Mouse (Mus musculus) kidney, embryonic 14.5 days (tissue): ENCODE data around the gene Kcnh8. TPM values are rescaled to one million over a fixed set of nuclear protein-coding genes. Genes with fewer than 3 reads are reported as not detected.

Source experiments
- ATAC-seq: fragments of 200-750 bp; cut with Nextera tagmentation; 2 replicates; pipeline ENCODE4 v1.8.0; 2017; ENCODE audit warnings: moderate number of reproducible peaks, mild to moderate bottlenecking, moderate TSS enrichment, moderate library complexity; ENCODE audit not compliant: low FRiP score, low TSS enrichment
- H3K27ac ChIP-seq: fragments of 300-500 bp; sonication (generic); 2 replicates; pipeline ENCODE4 v1.5.1; 2014; ENCODE audit warnings: low read depth, mild to moderate bottlenecking, low read length, moderate library complexity, mixed read lengths
- H3K27me3 ChIP-seq: fragments of 300-500 bp; sonication (generic); 2 replicates; pipeline ENCODE4 v1.6.1; 2014; ENCODE audit warnings: mild to moderate bottlenecking, low read length; ENCODE audit not compliant: control insufficient read depth, insufficient read depth
- H3K36me3 ChIP-seq: fragments of 300-500 bp; sonication (generic); 2 replicates; pipeline ENCODE4 v1.6.1; 2014; ENCODE audit warnings: low read length, mixed read lengths; ENCODE audit not compliant: control insufficient read depth, insufficient read depth
- H3K4me1 ChIP-seq: fragments of 300-500 bp; sonication (generic); 2 replicates; pipeline ENCODE4 v1.6.1; 2014; ENCODE audit warnings: low read length, mixed read lengths; ENCODE audit not compliant: control insufficient read depth, insufficient read depth
- H3K4me2 ChIP-seq: fragments of 300-500 bp; sonication (generic); replicated peaks from 2 replicates; pipeline ENCODE4 v1.6.1; 2014; ENCODE audit warnings: low read depth, mild to moderate bottlenecking, low read length
- H3K4me3 ChIP-seq: fragments of 300-500 bp; sonication (generic); 2 replicates; pipeline ENCODE4 v1.5.1; 2014; ENCODE audit warnings: mild to moderate bottlenecking, low read length
- H3K9ac ChIP-seq: fragments of 300-500 bp; sonication (generic); 2 replicates; pipeline ENCODE4 v1.6.1; 2014; ENCODE audit warnings: low read depth, mild to moderate bottlenecking, low read length, moderate library complexity
- H3K9me3 ChIP-seq: fragments of 300-500 bp; sonication (generic); 2 replicates; pipeline ENCODE4 v1.6.1; 2016; ENCODE audit warnings: low read length; ENCODE audit not compliant: control insufficient read depth
- WGBS: fragments of 180-500 bp; shearing (Covaris S2); extraction: QIAGEN DNeasy Blood & Tissue Kit; methylation state at CpG from one replicate; pipeline ENCODE4 v1.1.7; 2014; 5-methylcytosine and 5-hydroxymethylcytosine counted together
- polyA plus RNA-seq: library from polyadenylated mRNA; unstranded; fragments of >200 nt; fragmentation: Nextera tagmentation; extraction: Ambion mirVana; gene quantifications from 2 replicates; pipeline ENCODE4 v1.2.1, GENCODE M21; 2014

The Kcnh8 gene
- 0.66 and 0.76 TPM in 2 replicates for polyA plus RNA-seq

DNA sequence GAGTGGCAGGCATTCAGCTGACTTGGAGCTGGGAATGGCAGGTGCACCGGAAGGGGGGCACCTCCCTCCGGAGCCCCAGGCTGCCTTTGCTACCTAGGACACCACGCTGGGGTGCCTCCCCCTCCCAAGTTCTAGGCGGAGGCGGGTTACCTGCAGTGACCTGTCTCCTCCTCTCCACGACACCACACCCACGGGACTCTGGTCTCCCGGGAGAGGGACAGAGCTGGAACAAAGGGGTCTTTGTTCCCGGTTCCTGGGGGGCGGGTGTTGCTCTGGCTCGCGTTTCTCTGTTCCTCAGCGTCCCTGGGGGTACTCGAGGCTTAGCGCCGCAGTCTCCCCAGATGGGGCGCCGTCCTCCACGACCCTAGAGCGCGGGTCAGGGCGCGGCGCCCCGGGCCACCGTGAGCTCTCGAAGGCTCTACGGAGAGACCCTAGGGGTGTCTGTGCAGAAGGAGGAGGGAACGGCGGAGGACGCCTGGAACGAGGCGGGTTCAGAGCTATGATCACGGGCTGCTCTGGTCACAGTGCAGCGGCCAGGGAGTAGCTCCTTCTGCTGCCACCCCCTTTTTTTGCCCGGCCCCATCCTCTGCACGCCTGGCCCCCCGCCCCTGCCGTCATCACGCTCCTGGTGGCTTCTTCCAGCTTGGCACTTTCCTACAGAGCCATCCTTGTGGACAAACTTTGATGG is at the start of gene Kcnh8:
TSS of gene Kcnh8 (plus strand) at position 617 of the 688 bp plus-strand sequence.
- peak; percentile 63 for ATAC-seq

GRCm38 (mm10) chr17:52559961-52560720 is 42.4 kb upstream of the Kcnh8 start:
- Histone ChIP-seq H3K36me3 (no peaks in the 10 kb centered on the region), H3K4me2 (no peak overlapping the region), H3K27ac (no peak overlapping the region), H3K9ac (no peak overlapping the region), H3K27me3 (no peaks in the 10 kb centered on the region), H3K4me3 (no peak overlapping the region), H3K4me1 (no peaks in the 10 kb centered on the region), H3K9me3 (no peaks in the 10 kb centered on the region)
- 32% methylated on average over 13 of the region's 13 CpGs for WGBS
- peak; percentile 84 for ATAC-seq

More for the DNA sequence above, at the start of gene Kcnh8:
- Histone ChIP-seq H3K4me1 (no peaks in the 10 kb centered on the region), H3K9me3 (no peaks in the 10 kb centered on the region), H3K36me3 (no peaks in the 10 kb centered on the region), H3K27me3 (peaks cover 25% of the 10 kb centered on the region), H3K27ac (no peak within 1 kb of the TSS), H3K4me2 (peak within 1 kb of the TSS; percentile 70), H3K4me3 (peak within 1 kb of the TSS; percentile 44), H3K9ac (peak within 1 kb of the TSS; percentile 36; the same call in 1 of the 2 replicates)
- WGBS = under 1% methylated on average over 36 of the region's 40 CpGs

- Histone ChIP-seq H3K36me3 (no peaks in the 10 kb centered on the region), H3K9me3 (no peaks in the 10 kb centered on the region), H3K27ac (no peak overlapping the region), H3K9ac (no peak overlapping the region), H3K4me2 (no peak overlapping the region), H3K27me3 (no peaks in the 10 kb centered on the region), H3K4me3 (no peak overlapping the region), H3K4me1 (no peaks in the 10 kb centered on the region)
- WGBS = 46% methylated on average over 4 of the region's 4 CpGs
- no peak for ATAC-seq
Observed at GRCm38 (mm10) chr17:52565467-52566155, 36.9 kb upstream of the Kcnh8 start.

DNA sequence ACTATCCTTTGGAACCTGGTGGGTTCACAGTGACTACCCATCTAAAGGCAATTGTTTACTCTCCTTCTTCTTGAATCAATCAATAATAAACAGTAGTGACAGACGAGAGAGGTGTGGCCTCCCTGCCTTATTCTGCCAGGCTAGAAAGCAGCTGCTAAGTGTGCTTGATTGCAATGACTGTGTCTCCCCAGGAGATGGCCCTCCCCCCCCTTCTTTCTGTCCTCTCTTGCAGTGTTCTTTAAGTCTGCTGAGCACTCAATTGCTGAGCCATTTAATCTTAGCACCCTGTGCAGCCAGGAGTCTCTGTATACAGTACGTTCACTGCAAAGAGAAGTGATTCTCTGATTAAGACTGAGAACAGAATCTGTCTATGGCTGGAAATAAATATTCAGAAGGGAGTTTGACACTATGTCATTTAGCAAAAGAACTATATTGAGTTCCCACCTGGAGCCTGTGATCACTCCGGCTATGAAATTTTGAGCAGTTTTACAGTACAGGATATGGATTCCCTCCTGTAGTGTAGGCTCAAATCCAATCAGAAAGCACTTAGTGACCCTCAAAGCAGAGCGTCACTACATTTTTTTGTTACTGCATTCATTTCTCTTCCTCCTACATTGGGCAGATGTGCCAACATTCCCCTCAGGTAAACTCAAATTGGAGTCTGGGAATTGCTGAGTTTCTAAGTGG is 32.8 kb upstream of the Kcnh8 start:
- Histone ChIP-seq H3K4me1 (no peaks in the 10 kb centered on the region), H3K36me3 (no peaks in the 10 kb centered on the region), H3K4me2 (no peak overlapping the region), H3K9me3 (no peaks in the 10 kb centered on the region), H3K4me3 (no peak overlapping the region), H3K9ac (no peak overlapping the region), H3K27me3 (no peaks in the 10 kb centered on the region), H3K27ac (no peak overlapping the region)
- 78% methylated on average over 4 of the region's 4 CpGs for WGBS
- no peak for ATAC-seq

DNA sequence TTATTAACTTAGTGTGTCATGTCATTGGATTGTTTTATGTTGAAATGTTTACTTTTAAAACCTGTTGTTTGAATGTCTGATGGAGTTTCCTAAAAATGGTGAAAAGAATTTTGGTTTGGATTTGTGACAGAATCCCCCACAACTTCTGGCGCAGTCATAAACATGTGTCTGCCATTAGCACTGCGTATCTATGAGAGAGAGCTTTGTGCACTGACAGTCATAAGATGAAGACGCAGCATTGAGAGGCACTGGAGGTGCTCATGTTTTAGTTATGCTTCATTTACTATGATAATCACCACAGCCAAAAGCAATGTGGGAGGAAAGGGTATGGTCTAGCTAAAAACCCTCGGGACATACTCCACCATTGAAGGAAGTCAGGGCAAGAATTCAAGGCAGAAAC is 30.3 kb upstream of the Kcnh8 start:
- Histone ChIP-seq H3K9ac (no peak overlapping the region), H3K27me3 (no peaks in the 10 kb centered on the region), H3K4me3 (no peak overlapping the region), H3K27ac (no peak overlapping the region), H3K36me3 (no peaks in the 10 kb centered on the region), H3K9me3 (no peaks in the 10 kb centered on the region), H3K4me1 (no peaks in the 10 kb centered on the region), H3K4me2 (no peak overlapping the region)
- 63% methylated on average over 4 of the region's 4 CpGs for WGBS
- no peak for ATAC-seq

- ATAC-seq = no peak
- Histone ChIP-seq H3K9me3 (no peaks in the 10 kb centered on the region), H3K4me1 (no peaks in the 10 kb centered on the region), H3K4me3 (no peak overlapping the region), H3K36me3 (no peaks in the 10 kb centered on the region), H3K27ac (no peak overlapping the region), H3K9ac (no peak overlapping the region), H3K27me3 (no peaks in the 10 kb centered on the region), H3K4me2 (no peak overlapping the region)
- WGBS = 65% methylated on average over 5 of the region's 5 CpGs
Observed at GRCm38 (mm10) chr17:52591503-52592194, 10.9 kb upstream of the Kcnh8 start.

DNA sequence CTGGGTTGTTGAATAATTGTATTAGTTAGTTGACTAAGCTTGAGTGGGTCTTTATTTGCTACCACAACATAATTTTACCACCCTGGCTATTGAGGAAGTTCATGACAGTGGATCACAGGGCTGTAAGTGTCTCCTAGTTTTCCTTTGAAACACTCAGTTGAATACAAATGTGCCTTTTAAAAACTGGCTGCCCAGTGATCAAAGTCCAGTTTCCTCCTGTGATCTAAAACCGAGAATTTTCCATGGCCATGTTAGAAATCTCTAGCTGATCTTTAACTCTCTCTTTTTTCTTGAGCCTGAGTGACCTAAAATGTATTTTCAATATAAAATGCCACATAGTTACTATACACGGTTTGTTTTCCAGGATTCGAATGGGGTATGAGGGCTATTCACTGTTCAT is 3.4 kb upstream of the Kcnh8 start:
- H3K4me2 ChIP-seq = no peak overlapping the region
- H3K4me1 ChIP-seq = no peaks in the 10 kb centered on the region
- WGBS = 50% methylated on average over 3 of the region's 3 CpGs
- H3K36me3 ChIP-seq = no peaks in the 10 kb centered on the region
- H3K27ac ChIP-seq = no peak overlapping the region
- no peak for ATAC-seq
- H3K4me3 ChIP-seq = no peak overlapping the region
- no peak overlapping the region for H3K9ac ChIP-seq
- peaks cover 25% of the 10 kb centered on the region for H3K27me3 ChIP-seq
- H3K9me3 ChIP-seq = no peaks in the 10 kb centered on the region

DNA sequence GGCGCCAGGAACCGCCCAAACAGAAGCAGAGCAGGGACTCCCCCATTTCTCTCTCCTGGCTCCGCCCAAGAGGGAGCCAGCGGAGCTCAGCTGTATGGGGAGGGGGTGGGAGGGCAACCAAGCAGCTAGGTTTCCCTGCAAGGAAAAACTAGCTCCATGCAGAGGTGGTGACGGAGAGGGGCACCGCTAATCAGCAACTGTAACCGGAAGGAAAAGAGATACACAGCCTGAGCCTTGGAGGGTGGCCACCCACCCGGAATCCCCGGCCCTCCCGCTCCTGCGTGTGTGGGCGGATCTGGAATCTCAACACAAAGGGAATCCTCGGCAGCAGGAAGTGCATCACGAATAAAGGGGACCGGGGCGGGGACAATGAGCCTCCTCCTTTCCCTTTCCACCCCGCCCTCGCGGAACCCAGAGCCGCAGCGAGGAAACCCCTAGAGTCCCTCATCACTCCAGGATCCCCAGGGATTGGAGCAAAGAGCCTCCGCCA is 1.6 kb upstream of the Kcnh8 start:
- Histone ChIP-seq H3K4me2 (peak overlapping the region; percentile 70), H3K4me3 (peak overlapping the region; percentile 44), H3K27ac (0 out of 2 replicates have a peak overlapping the region, but pooled peaks have one; percentile 17), H3K36me3 (no peaks in the 10 kb centered on the region), H3K4me1 (no peaks in the 10 kb centered on the region), H3K27me3 (peaks cover 25% of the 10 kb centered on the region), H3K9me3 (no peaks in the 10 kb centered on the region), H3K9ac (peak overlapping the region; percentile 36)
- ATAC-seq = peak; percentile 91
- under 1% methylated on average over 22 of the region's 22 CpGs for WGBS
